Mouse (Mus musculus): ENCODE measurements around the gene Lpin3. TPM values are rescaled to one million over a fixed set of nuclear protein-coding genes. Genes with fewer than 3 reads are reported as not detected.

The Lpin3 gene
- polyA plus RNA-seq (2015; fragmentation: Nextera tagmentation; extraction: Ambion mirVana), result 16.5 and 19.4 TPM in 2 replicates

GRCm38 (mm10) chr2:160880453-160881195 lies at the start of gene Lpin3:
Lpin3 (plus strand) TSS chr2:160880670.
- 59% methylated on average over 13 of the region's 13 CpGs for WGBS
- Histone ChIP-seq H3K4me1 (replicated peaks; ENCODE audit: control insufficient read depth, insufficient read depth, low read length) (no peaks in the 10 kb centered on the region), H3K9ac (ENCODE audit: low read depth, low read length) (no peak within 1 kb of the TSS), H3K27me3 (replicated peaks; ENCODE audit: control insufficient read depth, insufficient read depth, low read length) (no peaks in the 10 kb centered on the region), H3K36me3 (ENCODE audit: control insufficient read depth, insufficient read depth) (no peaks in the 10 kb centered on the region), H3K9me3 (ENCODE audit: control insufficient read depth) (no peaks in the 10 kb centered on the region), H3K4me3 (ENCODE audit: low read depth, low read length) (no peak within 1 kb of the TSS), H3K4me2 (replicated peaks; ENCODE audit: low read depth) (no peak within 1 kb of the TSS), H3K27ac (ENCODE audit: low read depth, low read length) (no peak within 1 kb of the TSS)
- TF ChIP-seq CTCF (IDR thresholded peaks at IDR 0.05; ENCODE audit: low read depth), result no peak
- ATAC-seq, result no peak

- ATAC-seq, result no peak
- H3K9me3 ChIP-seq (ENCODE audit: control insufficient read depth), result no peaks in the 10 kb centered on the region
- H3K4me1 ChIP-seq (replicated peaks; ENCODE audit: control insufficient read depth, insufficient read depth, low read length), result no peaks in the 10 kb centered on the region
- no peaks in the 10 kb centered on the region for H3K27me3 ChIP-seq (replicated peaks; ENCODE audit: control insufficient read depth, insufficient read depth, low read length)
- no peak for TF ChIP-seq CTCF (IDR thresholded peaks at IDR 0.05; ENCODE audit: low read depth)
- no peaks in the 10 kb centered on the region for H3K36me3 ChIP-seq (ENCODE audit: control insufficient read depth, insufficient read depth)
- no peak overlapping the region for H3K4me3 ChIP-seq (ENCODE audit: low read depth, low read length)
- H3K4me2 ChIP-seq (replicated peaks; ENCODE audit: low read depth), result no peak overlapping the region
- H3K27ac ChIP-seq (ENCODE audit: low read depth, low read length), result no peak overlapping the region
- H3K9ac ChIP-seq (ENCODE audit: low read depth, low read length), result no peak overlapping the region
Observed at GRCm38 (mm10) chr2:160840838-160841237, 39.6 kb upstream of the Lpin3 start.

DNA sequence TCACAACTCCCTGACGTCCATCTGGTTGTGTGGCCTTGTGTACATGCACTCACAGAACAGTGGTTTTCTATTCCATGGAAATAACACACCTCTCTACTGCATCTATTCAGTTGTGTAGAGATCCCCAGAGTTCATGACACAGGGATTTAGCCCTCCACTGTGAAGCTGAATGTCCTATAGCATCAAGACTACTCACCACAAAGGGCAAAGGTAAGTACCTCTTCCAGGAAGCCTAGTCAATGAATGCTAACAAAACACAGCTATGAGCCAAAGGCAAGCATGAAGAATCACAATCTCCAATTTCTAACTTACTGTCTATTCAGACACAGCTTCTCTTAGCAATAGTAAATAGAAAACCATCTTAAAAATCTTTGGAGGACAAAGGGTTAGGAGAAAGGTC lies 32.8 kb upstream of the Lpin3 start:
- Histone ChIP-seq H3K27ac (ENCODE audit: low read depth, low read length) (no peak overlapping the region), H3K4me1 (replicated peaks; ENCODE audit: control insufficient read depth, insufficient read depth, low read length) (no peaks in the 10 kb centered on the region), H3K27me3 (replicated peaks; ENCODE audit: control insufficient read depth, insufficient read depth, low read length) (no peaks in the 10 kb centered on the region), H3K4me2 (replicated peaks; ENCODE audit: low read depth) (no peak overlapping the region), H3K9me3 (ENCODE audit: control insufficient read depth) (no peaks in the 10 kb centered on the region), H3K4me3 (ENCODE audit: low read depth, low read length) (no peak overlapping the region), H3K36me3 (ENCODE audit: control insufficient read depth, insufficient read depth) (no peaks in the 10 kb centered on the region), H3K9ac (ENCODE audit: low read depth, low read length) (no peak overlapping the region)
- no peak for TF ChIP-seq CTCF (IDR thresholded peaks at IDR 0.05; ENCODE audit: low read depth)
- ATAC-seq, result no peak
- WGBS, result 80% methylated on average over 1 of the region's 1 CpGs

DNA sequence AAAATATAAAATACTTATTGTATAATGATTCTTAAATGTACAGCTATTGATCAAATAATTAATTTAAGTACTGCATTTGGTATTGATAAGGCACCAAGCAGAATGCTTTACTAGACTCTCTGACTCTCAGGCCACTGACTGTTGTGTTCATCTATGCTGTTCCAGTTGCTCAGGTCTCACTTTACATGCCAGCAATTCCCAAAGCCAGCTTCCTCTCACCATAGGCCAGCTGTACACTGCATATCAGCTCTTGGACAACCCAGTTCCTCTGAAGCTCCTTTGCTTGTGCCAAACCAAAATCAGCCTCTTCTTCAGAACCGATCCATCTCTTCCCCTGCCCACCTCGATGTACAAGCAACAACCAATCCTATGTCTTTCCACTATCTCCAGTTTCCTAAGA lies 32.3 kb upstream of the Lpin3 start:
- H3K4me1 ChIP-seq (replicated peaks; ENCODE audit: control insufficient read depth, insufficient read depth, low read length), result no peaks in the 10 kb centered on the region
- 91% methylated on average over 2 of the region's 2 CpGs for WGBS
- H3K4me2 ChIP-seq (replicated peaks; ENCODE audit: low read depth), result no peak overlapping the region
- ATAC-seq, result no peak
- no peaks in the 10 kb centered on the region for H3K36me3 ChIP-seq (ENCODE audit: control insufficient read depth, insufficient read depth)
- H3K4me3 ChIP-seq (ENCODE audit: low read depth, low read length), result no peak overlapping the region
- H3K27me3 ChIP-seq (replicated peaks; ENCODE audit: control insufficient read depth, insufficient read depth, low read length), result no peaks in the 10 kb centered on the region
- TF ChIP-seq CTCF (IDR thresholded peaks at IDR 0.05; ENCODE audit: low read depth), result no peak
- H3K9ac ChIP-seq (ENCODE audit: low read depth, low read length), result no peak overlapping the region
- no peaks in the 10 kb centered on the region for H3K9me3 ChIP-seq (ENCODE audit: control insufficient read depth)
- H3K27ac ChIP-seq (ENCODE audit: low read depth, low read length), result no peak overlapping the region

DNA sequence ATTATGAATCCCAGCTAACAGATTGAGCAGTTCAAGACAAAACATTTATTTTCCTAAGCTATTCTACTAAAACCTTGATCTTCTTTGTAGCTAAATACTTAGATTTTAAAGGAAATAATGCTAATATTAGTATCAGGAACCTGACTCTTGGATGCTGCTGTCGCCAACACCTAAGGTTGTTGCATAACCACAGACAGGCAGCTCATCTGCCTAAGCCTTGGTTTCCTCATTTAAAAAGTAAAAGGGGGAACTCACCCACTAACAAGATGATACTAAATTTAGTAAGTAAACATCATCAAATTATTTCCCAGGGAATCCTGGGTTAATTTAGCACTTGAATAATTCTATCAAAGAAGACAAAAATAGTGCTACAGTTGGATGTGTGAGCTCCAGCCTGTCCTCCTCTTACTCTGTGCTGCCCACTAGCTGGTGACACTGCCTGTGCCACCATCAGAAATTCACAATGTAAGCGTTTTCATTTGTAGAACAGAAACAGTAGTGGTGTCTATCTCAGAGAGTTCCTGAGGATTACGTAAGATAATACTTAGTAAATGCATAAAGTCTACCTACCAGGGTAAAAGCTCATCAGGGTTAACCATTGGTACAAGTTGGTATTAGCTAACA lies 30.7 kb upstream of the Lpin3 start:
- peak; percentile 49 for TF ChIP-seq CTCF (IDR thresholded peaks at IDR 0.05; ENCODE audit: low read depth)
- no peaks in the 10 kb centered on the region for H3K9me3 ChIP-seq (ENCODE audit: control insufficient read depth)
- no peaks in the 10 kb centered on the region for H3K27me3 ChIP-seq (replicated peaks; ENCODE audit: control insufficient read depth, insufficient read depth, low read length)
- H3K4me1 ChIP-seq (replicated peaks; ENCODE audit: control insufficient read depth, insufficient read depth, low read length), result no peaks in the 10 kb centered on the region
- ATAC-seq, result no peak
- no peak overlapping the region for H3K27ac ChIP-seq (ENCODE audit: low read depth, low read length)
- no peaks in the 10 kb centered on the region for H3K36me3 ChIP-seq (ENCODE audit: control insufficient read depth, insufficient read depth)
- H3K9ac ChIP-seq (ENCODE audit: low read depth, low read length), result no peak overlapping the region
- H3K4me3 ChIP-seq (ENCODE audit: low read depth, low read length), result no peak overlapping the region
- H3K4me2 ChIP-seq (replicated peaks; ENCODE audit: low read depth), result no peak overlapping the region
- 75% methylated on average over 3 of the region's 3 CpGs for WGBS

- WGBS, result 84% methylated on average over 3 of the region's 3 CpGs
- no peak overlapping the region for H3K4me3 ChIP-seq (ENCODE audit: low read depth, low read length)
- H3K4me2 ChIP-seq (replicated peaks; ENCODE audit: low read depth), result no peak overlapping the region
- TF ChIP-seq CTCF (IDR thresholded peaks at IDR 0.05; ENCODE audit: low read depth), result no peak
- no peaks in the 10 kb centered on the region for H3K9me3 ChIP-seq (ENCODE audit: control insufficient read depth)
- H3K9ac ChIP-seq (ENCODE audit: low read depth, low read length), result no peak overlapping the region
- H3K27me3 ChIP-seq (replicated peaks; ENCODE audit: control insufficient read depth, insufficient read depth, low read length), result no peaks in the 10 kb centered on the region
- H3K36me3 ChIP-seq (ENCODE audit: control insufficient read depth, insufficient read depth), result no peaks in the 10 kb centered on the region
- ATAC-seq, result no peak
- H3K4me1 ChIP-seq (replicated peaks; ENCODE audit: control insufficient read depth, insufficient read depth, low read length), result no peaks in the 10 kb centered on the region
- H3K27ac ChIP-seq (ENCODE audit: low read depth, low read length), result no peak overlapping the region
Observed at GRCm38 (mm10) chr2:160850360-160850759, 30.1 kb upstream of the Lpin3 start.
